Mouse (Mus musculus): Measurements from ENCODE around the gene Olfr183.
"Not testable (repeated sequence)": the region's sequence is repeated elsewhere in the genome, so short reads cannot be mapped to it uniquely, and the experiment has no call there.

Gene Olfr183

DNA sequence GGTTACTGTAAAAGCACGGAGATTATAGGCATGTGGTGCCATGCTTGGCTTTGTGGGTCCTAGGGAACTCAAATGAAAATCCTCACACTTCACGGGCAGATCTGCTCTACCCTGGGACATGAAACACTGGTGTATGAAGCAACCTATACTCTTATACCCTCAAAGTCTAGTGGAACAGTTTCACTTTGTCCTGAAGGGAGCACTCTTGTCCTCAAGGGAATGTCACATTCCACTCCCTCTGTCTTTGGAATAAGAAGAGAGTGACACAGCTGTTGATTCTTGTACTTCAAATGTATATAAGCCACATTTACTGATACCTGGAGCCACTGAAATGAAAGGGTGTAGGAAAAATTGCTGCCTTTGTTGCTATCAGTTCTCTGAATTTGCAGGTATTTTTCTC is at the start of gene Olfr183:
Gene Olfr183 (plus strand): TSS at position 301 of the 400 bp plus-strand sequence.
- DNase-seq, result no peak

DNA sequence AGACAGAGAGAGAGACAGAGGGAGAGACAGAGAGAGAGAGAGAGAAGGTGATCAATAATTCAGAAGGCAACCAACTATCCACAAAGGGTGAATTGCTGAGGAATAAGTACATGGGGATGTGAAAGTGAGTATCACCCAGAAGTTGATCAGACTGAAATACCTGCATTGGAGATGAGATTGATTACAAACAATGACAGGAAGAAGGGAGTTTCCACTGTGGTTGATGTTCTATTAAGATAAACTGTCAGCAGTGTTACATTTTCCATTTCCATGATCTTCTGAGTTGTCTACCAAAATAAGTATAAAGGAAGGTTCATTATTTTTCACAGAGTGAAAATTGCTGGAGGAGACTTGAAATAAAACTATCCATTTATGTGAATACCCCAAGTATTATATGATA is 12.0 kb downstream of the Olfr183 start:
- DNase-seq, result no peak

DNA sequence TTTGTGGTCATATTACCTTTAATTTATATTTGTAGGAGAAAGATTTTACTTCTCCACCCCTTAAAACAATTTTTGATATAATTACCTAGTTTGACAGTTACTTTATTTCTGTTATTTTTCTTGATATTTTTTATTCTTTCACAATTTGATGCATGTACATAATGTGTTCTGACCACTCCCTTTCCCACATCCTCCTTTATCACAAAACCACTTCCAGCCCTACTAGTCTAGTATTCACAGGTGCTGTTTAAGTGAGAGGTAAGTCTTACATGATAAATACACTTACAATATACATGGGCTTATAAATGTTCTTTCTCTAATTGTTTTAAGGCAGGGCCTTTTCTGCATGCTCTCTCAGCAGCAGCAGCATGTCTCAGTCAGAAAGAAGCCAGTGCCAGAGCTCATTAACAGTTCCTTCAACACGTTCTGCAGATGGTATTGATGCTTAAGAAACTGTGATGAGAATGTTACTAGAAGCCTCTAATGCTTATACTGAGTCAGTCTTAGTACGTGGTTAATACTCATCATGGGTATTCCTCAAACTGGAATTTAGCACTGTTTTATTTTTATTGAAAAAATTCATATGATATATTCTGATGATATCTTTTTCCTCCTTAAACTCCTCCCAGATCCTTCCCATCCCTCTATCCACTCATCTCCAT is 18.3 kb downstream of the Olfr183 start:
- DNase-seq, result no peak

DNA sequence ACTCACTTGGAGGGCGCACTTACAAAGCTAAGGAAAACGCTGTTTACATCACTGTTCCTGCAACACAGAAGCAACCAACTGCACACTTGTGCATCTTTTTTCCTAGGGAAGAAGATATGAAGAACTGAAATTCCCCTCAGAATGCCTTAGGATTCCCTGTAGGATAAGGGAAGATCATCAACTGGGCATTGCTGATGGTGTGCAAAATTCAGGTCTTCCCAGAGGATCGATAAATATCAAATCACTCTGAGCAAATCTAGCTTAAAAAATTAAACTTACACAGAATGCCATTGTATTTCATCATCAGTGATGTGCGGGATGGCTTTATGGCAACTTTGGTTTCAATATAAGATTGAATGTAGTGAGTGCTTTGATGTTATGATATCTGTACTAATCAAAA is 35.0 kb downstream of the Olfr183 start, which contains the start of gene Olfr186:
Gene Olfr186 (minus strand): TSS at position 101 of the 400 bp plus-strand sequence.
- DNase-seq, result no peak

DNA sequence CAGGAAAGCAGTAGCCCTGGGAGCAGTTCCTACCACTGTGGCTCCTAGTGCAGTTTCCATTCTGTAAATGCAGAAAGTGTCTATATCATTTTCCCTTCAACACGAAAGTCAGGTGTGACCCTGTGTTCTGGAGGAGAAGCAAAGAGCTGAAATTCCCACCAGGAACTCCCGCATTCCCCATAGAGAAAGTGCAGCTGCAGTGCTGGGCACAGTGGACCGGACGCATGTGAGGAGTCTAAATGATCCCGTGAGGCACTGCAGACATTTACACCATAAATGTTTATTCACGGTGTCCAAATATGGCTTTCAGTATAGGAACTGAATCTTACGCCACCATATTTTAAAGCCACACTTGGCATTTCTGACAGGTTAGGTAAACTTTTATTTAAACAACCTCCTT is 44.6 kb downstream of the Olfr183 start, which contains the start of gene Olfr187:
Gene Olfr187 (minus strand): TSS at position 58 of the 400 bp plus-strand sequence.
- DNase-seq, result no peak

DNA sequence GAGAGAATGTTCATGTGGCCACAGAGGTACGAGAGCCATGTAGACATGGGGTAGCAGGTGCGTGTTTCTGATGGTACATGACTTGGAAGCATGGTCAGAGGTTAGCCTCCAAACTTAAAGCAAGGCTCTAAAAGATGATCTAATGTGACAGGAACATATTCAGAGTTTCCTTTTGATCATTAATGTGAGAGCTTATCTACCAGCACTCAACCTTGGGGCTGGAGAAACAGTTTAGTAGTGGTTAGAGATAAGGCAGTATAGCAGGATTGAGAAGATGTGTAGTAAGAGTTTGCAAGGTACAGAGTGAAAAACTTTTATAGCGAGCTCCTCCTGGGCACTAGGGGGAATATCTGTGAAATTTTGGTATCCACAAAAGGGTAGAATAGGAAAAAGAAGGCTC is 50.7 kb downstream of the Olfr183 start:
- no peak for DNase-seq

DNA sequence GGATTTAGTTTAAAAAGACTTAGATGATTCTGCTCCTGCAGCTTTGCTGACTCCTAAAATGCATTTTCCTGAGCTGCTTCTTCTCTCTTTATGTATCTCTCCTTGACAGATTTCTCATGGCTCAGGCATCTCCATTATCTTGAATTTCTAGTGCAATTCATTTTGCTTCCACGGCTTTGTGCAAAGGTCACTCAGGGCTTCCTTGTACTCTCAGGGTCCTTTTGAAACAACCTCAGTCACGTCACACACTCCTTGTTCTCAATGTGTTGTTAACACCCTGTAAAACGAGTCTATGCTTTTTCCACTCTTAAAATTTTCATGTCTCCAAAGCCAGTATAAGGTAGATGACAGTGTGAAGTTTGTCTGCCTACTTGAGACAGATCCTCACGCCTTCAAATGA is 52.4 kb downstream of the Olfr183 start:
- DNase-seq, result no peak

DNA sequence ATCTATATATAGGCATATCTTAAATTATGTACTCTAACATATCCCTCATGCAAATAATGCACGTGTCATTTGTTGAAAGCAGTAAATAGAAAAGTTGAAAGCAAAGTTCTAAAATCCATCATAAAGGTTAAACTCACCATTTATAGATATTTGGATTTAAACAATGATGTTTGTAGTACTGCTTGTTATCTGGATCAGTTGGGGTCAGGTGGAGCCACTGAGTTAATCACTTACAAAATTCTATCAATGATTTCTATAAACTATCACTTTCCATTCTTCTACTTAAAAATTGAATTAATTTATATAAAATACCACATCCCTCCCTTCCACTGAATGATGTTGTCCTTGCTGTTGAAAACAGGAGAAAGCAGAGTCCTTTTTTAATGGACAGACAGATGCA is 53.7 kb downstream of the Olfr183 start:
- no peak for DNase-seq

DNA sequence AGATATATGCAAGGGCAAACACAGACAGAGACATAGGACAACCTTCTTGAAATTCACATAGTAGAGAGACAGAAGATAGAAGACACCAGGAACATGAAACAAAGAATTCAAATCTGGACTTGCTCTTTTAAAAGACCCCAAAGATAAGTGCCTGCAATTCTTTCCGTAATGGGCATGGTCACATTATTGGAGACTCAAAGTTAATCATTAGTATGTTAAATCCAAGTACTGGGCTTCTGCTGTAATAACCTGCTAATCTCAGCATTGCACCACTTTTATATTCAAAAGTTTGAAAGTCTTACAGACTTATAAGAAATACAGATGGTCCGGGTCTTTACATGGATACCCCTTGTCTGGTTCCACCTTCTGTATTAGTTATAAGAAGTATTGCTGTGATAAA is 54.1 kb downstream of the Olfr183 start:
- not testable (repeated sequence) for DNase-seq
